Mouse (Mus musculus) left cerebral cortex, postnatal 10 days (tissue): ENCODE measurements around the gene Nfxl1. TPM values are rescaled to one million over a fixed set of nuclear protein-coding genes. Genes with fewer than 3 reads are reported as not detected.
A peak's percentile ranks its signal among the peaks of the same experiment; 100 is the strongest.

Experiments used
- DNase-seq, 2 experiments: peaks; one replicate each; pipeline ENCODE4 v3.0.0; 2021 to 2022; ENCODE audit warnings: low spot score in 2 of 2, mixed read lengths in 1 of 2; ENCODE audit errors: extremely low spot score in 1 of 2
- intact Hi-C: fragments of 180-260 bp; cut with DNase I; formaldehyde crosslinking; loops from one replicate; pipeline ENCODE4 v1.15.1; 2025
- total RNA-seq, 2 experiments: library from RNA; stranded (reverse); gene quantifications; 2 replicates each; pipeline ENCODE4 v1.2.3; 2021

Nfxl1 gene
- total RNA-seq, 2 experiments from 2014 or later: 18.1 to 19.1 TPM

GRCm38 (mm10) chr5:72503531-72504523, 55.7 kb downstream of the Nfxl1 start, which contains the start of gene Corin:
TSS of gene Corin (minus strand) at chr5:72504473.
- DNase-seq: no peak
- intact Hi-C loops: loop anchor here (2.0 kb wide), 1 partner anchor 153 kb away; no protein-coding TSS in a partner anchor

DNA sequence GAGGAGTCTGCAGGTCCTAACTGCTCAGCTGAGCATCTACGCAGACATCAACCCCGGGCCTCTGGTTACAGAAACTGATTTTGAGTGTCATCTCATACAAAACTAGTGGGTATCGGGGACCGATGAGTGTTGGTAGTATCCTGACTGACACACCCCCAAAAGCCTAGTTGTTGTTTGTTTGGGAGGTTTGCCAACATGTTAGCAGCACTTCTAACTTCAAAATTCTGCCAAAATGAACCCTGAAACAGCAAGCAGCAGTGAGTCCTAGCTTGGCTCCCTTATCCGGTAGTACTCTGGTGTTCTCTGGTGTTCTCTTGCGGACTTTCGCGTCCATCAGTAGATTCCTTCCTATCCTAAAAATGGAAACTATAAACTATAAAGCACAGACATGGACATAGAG, 56.7 kb downstream of the Nfxl1 start:
- intact Hi-C loops: no loop called here
- no peak for DNase-seq

- DNase-seq: no peak
- intact Hi-C loops: no loop called here
Measured at GRCm38 (mm10) chr5:72501763-72502162, 57.7 kb downstream of the Nfxl1 start.

GRCm38 (mm10) chr5:72498271-72498670, 61.2 kb downstream of the Nfxl1 start:
- DNase-seq: no peak
- intact Hi-C loops: no loop called here

DNA sequence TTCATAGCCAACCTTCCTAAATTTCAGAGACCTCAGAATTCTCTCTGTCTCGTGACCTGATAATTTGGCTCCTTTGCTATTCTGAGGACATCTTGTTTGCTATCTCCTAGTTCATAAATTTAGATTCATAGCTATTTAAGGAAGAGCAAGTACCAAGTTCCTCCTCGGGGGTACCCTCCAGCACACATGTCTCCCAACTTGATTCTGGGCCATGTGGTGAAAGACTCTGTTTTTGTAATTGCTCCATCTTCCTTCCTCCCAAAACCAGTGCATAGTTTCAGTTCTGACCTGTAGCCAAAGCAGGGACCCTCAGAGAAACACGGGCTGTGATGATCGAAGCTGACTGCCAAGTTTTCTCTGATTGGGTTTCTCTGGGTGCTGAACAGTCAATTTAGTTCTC, 62.7 kb downstream of the Nfxl1 start:
- DNase-seq: no peak
- intact Hi-C loops: no loop called here

DNA sequence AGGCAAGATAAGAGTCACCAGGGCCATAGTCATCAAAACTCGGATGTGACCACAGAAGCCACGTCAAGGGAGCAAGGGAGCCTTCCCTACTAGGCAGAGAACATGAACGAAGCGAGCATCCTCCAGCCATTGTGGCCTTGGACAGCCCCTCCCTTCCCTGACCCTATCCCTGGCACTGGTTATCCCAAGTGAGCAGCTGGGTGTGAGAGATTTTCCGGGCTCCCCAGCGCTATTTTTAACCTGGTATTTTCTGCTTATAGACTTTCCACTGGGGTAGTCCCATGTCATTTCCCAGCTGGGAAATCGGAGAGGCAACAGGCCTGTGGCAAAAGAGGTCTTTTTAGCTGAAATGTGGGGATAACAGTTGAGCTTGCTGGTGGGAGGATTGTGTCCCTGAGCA, 65.6 kb downstream of the Nfxl1 start:
- intact Hi-C loops: no loop called here
- DNase-seq: no peak

GRCm38 (mm10) chr5:72491232-72491631, 68.3 kb downstream of the Nfxl1 start:
- intact Hi-C loops: no loop called here

GRCm38 (mm10) chr5:72480456-72480855, 79.0 kb downstream of the Nfxl1 start:
- intact Hi-C loops: no loop called here
- no peak for DNase-seq

More at GRCm38 (mm10) chr5:72491232-72491631, 68.3 kb downstream of the Nfxl1 start:
- DNase-seq: no peak

DNA sequence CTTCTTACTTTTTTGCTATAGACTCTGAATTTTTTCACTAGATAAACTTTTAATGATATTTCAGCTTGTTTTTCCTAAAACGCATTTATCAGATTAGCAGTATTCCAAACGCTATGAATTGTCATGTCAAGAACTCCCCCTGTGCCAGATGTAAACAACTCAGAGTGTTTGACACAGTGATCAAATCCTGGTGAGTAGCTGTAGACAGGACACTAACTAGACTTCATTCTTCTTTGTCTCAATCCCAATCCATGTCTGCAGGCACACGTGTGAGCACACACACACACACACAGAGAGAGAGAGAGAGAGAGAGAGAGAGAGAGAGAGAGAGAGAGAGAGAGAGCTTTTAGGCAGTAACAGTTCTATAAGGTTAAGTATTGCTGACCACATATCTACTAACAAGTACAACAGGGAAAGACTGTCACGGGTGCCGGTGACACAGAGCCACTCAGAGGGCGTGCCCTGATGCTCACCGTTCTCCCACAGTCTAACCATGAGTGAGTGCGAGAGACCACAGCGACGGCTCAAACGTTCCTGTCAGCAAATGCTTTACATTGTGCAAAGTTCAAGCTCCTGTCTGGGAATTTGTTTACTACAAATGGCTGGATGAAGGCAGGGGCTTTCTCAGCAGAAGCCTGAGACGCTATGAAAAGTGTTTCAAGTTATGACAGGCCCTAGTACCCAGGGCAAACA, 87.0 kb downstream of the Nfxl1 start:
- intact Hi-C loops: no loop called here
- no peak for DNase-seq

- intact Hi-C loops: no loop called here
Measured at GRCm38 (mm10) chr5:72471746-72472145, 87.7 kb downstream of the Nfxl1 start.

GRCm38 (mm10) chr5:72464932-72465331, 94.6 kb downstream of the Nfxl1 start:
- intact Hi-C loops: no loop called here
- no peak for DNase-seq

More at GRCm38 (mm10) chr5:72471746-72472145, 87.7 kb downstream of the Nfxl1 start:
- peak; percentile 11 to 52 for DNase-seq

Other genes with a start within 250 kb of the Nfxl1 start
- gene Corin, start 55.2 kb downstream of the Nfxl1 start, total RNA-seq: under 1 TPM; 0.51 to 0.57 TPM
- gene Zar1, start 21.6 kb upstream of the Nfxl1 start, total RNA-seq: 1 to 10 TPM; 1.2 to 1.6 TPM
- 1 to 10 TPM; 1.7 to 1.9 TPM for gene Gm5868, start 27.9 kb upstream of the Nfxl1 start, total RNA-seq
- not detected for gene Cnga1, start 84.6 kb upstream of the Nfxl1 start, total RNA-seq
- gene Nipal1, start 88.1 kb upstream of the Nfxl1 start, total RNA-seq: not detected
- gene Txk, start 193.1 kb upstream of the Nfxl1 start, total RNA-seq: under 1 TPM; 0.49 to 0.56 TPM